In the genomic region with DNA sequence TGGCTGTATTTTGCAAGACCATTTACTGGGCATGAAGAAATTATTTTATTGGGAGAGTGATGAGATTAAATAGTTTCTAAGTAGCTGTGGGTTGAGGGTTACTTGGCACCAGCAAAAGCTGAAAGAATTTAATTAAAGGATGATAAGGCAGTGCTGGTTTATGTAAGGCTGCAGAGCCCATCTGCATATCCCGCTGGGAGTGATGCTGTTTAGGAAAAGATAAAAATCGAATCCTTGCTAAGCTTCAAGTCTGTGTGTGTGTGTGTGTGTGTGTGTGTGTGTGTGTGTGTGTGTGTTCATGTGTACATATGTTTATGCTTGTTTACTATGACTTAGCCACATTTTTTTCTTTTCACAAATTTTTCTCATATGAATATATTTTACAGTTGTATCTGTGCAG, we compare ENCODE assay signal across 25 mouse cellular contexts.
A peak's percentile ranks its signal among the peaks of the same experiment; 100 is the strongest.
DNase-seq lines count a peak whose midpoint lies in the region; ATAC-seq and TF ChIP-seq lines count a peak whose summit lies in the region.
"Had no signal": no experiment of that assay in that cellular context is flagged by ENCODE, and none has a peak within 500 bp of the region (broad histone marks: within the 10 kb centered on the region; RNA-seq: fewer than 3 reads in every experiment).

No protein-coding gene starts in this region.

- no peaks in the 10 kb centered on the region for H3K9me3 ChIP-seq in forebrain, embryonic 13.5 days (replicated peaks)
- no peaks in the 10 kb centered on the region for H3K9me3 ChIP-seq in forebrain, embryonic 10.5 days
- H3K9me3 ChIP-seq in neural tube, embryonic 13.5 days, result no peaks in the 10 kb centered on the region
- H3K9me3 ChIP-seq: embryonic facial prominence, embryonic 10.5 days; embryonic facial prominence, embryonic 15.5 days; hindbrain, embryonic 13.5 days; limb, embryonic 13.5 days; lung, embryonic 15.5 days; midbrain, embryonic 10.5 days; neural tube, embryonic 12.5 days had no signal

- ATAC-seq in forebrain, embryonic 13.5 days, result 0 out of 2 replicates have a peak, but pooled peaks have one; percentile 41
- peak; percentile 59 for ATAC-seq in neural tube, embryonic 13.5 days (ENCODE audit: low read depth)
- ATAC-seq: intestine, postnatal 0 days had no signal

- no peak overlapping the region for H3K27ac ChIP-seq in forebrain, embryonic 13.5 days
- no peak overlapping the region for H3K27ac ChIP-seq in forebrain, embryonic 10.5 days
- H3K27ac ChIP-seq in layer of hippocampus, adult 2 months, result peak overlapping the region; percentile 0; the same call in 1 of the 2 replicates
- H3K27ac ChIP-seq in neural tube, embryonic 13.5 days (replicated peaks), result no peak overlapping the region
- H3K27ac ChIP-seq: embryonic facial prominence, embryonic 10.5 days; embryonic facial prominence, embryonic 15.5 days; hindbrain, embryonic 13.5 days; limb, embryonic 13.5 days; lung, embryonic 15.5 days; midbrain, embryonic 10.5 days; neural tube, embryonic 12.5 days had no signal

- no peaks in the 10 kb centered on the region for H3K27me3 ChIP-seq in forebrain, embryonic 13.5 days
- H3K27me3 ChIP-seq in forebrain, embryonic 10.5 days (ENCODE audit: poor library complexity, severe bottlenecking), result no peaks in the 10 kb centered on the region
- no peaks in the 10 kb centered on the region for H3K27me3 ChIP-seq in neural tube, embryonic 13.5 days
- H3K27me3 ChIP-seq: CH12.LX; embryonic facial prominence, embryonic 15.5 days; hindbrain, embryonic 13.5 days; limb, embryonic 13.5 days; lung, embryonic 15.5 days; neural tube, embryonic 12.5 days had no signal

- no peak overlapping the region for H3K4me3 ChIP-seq in forebrain, embryonic 13.5 days
- H3K4me3 ChIP-seq in forebrain, embryonic 10.5 days, result no peak overlapping the region
- no peak overlapping the region for H3K4me3 ChIP-seq in layer of hippocampus, adult 2 months
- no peak overlapping the region for H3K4me3 ChIP-seq in neural tube, embryonic 13.5 days
- H3K4me3 ChIP-seq: embryonic facial prominence, embryonic 10.5 days; embryonic facial prominence, embryonic 15.5 days; hindbrain, embryonic 13.5 days; limb, embryonic 13.5 days; lung, embryonic 15.5 days; midbrain, embryonic 10.5 days; neural tube, embryonic 12.5 days had no signal

- peaks cover 6% of the 10 kb centered on the region; the same call in 1 of the 2 replicates for H3K4me1 ChIP-seq in forebrain, embryonic 13.5 days
- H3K4me1 ChIP-seq in forebrain, embryonic 10.5 days, result no peaks in the 10 kb centered on the region
- H3K4me1 ChIP-seq in neural tube, embryonic 13.5 days (replicated peaks), result no peaks in the 10 kb centered on the region
- H3K4me1 ChIP-seq: embryonic facial prominence, embryonic 10.5 days; embryonic facial prominence, embryonic 15.5 days; hindbrain, embryonic 13.5 days; limb, embryonic 13.5 days; lung, embryonic 15.5 days; midbrain, embryonic 10.5 days; neural tube, embryonic 12.5 days had no signal

- 58% methylated on average over 2 of the region's 2 CpGs for WGBS in forebrain, embryonic 13.5 days
- WGBS in forebrain, embryonic 10.5 days, result 85% methylated on average over 2 of the region's 2 CpGs
- WGBS in neural tube, embryonic 13.5 days, result 29% methylated on average over 2 of the region's 2 CpGs

- H3K4me2 ChIP-seq in forebrain, embryonic 13.5 days, result no peak overlapping the region
- no peak overlapping the region for H3K4me2 ChIP-seq in neural tube, embryonic 13.5 days
- H3K4me2 ChIP-seq: embryonic facial prominence, embryonic 15.5 days; hindbrain, embryonic 13.5 days; limb, embryonic 13.5 days; liver, embryonic 11.5 days; lung, embryonic 15.5 days; neural tube, embryonic 12.5 days had no signal

- no peak for TF ChIP-seq CTCF in layer of hippocampus, adult 2 months (conservative IDR thresholded peaks at IDR 0.05)

- no peaks in the 10 kb centered on the region for H3K36me3 ChIP-seq in forebrain, embryonic 13.5 days (ENCODE audit: poor library complexity, severe bottlenecking)
- H3K36me3 ChIP-seq in forebrain, embryonic 10.5 days (replicated peaks), result no peaks in the 10 kb centered on the region
- H3K36me3 ChIP-seq in neural tube, embryonic 13.5 days, result no peaks in the 10 kb centered on the region
- H3K36me3 ChIP-seq: embryonic facial prominence, embryonic 10.5 days; embryonic facial prominence, embryonic 15.5 days; hindbrain, embryonic 13.5 days; limb, embryonic 13.5 days; lung, embryonic 15.5 days; midbrain, embryonic 10.5 days; neural tube, embryonic 12.5 days had no signal

- no peak overlapping the region for H3K9ac ChIP-seq in forebrain, embryonic 13.5 days
- no peak overlapping the region for H3K9ac ChIP-seq in neural tube, embryonic 13.5 days
- H3K9ac ChIP-seq: embryonic facial prominence, embryonic 15.5 days; hindbrain, embryonic 13.5 days; limb, embryonic 13.5 days; lung, embryonic 15.5 days; neural tube, embryonic 12.5 days had no signal

- DNase-seq in forebrain, embryonic 10.5 days (ENCODE audit: extremely low spot score, low spot score), result no peak
- DNase-seq in layer of hippocampus, adult 2 months (ENCODE audit: low spot score in 2 of 2), result no peak
- DNase-seq in layer of hippocampus, adult 8-10 months (ENCODE audit: low spot score in 2 of 2), result no peak
- DNase-seq in neural tube, embryonic 10.5 days (ENCODE audit: extremely low spot score, low spot score), result no peak
- no peak for DNase-seq in B cell, adult 2 months
- DNase-seq: adrenal gland, postnatal 10 days; cerebellum, adult 8-10 months; gastrocnemius, postnatal 14 days; heart, postnatal 14 days; kidney, adult 9 months; kidney, postnatal 10 days; thymus, adult 2 months; thymus, postnatal 36 days had no signal
